Mouse (Mus musculus) 3134 (cell line): ENCODE results near the gene Rimkla.

Experiments used
- DNase-seq: peaks from one replicate; pipeline ENCODE4 v3.0.0-alpha.2; 2011; ENCODE audit warnings: low spot score; ENCODE audit not compliant: insufficient read length; ENCODE audit errors: extremely low read depth

Rimkla gene

DNA sequence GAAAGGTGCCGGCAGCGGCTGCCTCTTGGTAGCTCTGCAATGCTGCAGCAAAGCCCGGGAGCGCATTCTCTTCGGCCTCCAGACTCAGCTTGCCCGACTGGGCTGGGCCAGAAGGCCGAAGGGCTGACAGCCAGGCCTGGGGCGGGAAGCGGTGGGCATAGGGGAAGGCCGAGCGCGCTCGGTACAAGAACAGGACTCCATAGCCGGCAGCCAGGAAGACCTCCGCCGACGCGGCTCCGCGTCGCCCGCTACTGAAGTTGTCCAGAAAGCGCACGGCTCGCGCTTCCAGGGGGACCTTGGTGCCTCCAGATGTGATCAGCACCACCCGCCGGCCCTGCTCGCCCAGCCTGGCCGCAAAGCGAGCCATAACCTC lies 70.5 kb downstream of the Rimkla start:
- DNase-seq, result no peak

DNA sequence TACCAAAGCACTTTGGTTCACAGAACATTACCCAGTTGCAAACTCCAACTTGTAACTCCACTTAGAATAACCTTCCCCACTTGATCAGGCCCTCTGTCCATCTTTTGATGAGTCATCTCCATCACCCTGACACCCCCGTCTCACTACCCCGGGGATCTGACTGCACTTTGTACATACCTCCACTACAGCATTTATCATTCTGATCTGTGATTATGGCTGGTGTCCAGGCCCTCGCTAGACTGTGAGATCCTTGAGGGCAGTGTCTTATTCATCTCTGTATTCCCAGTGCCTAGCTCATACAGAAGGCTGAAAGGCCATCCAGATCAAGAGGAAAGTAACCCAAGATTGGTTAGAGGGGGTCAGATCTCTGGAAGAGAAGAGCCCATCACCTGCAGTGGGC lies 71.2 kb downstream of the Rimkla start:
- DNase-seq, result peak; percentile 12

DNA sequence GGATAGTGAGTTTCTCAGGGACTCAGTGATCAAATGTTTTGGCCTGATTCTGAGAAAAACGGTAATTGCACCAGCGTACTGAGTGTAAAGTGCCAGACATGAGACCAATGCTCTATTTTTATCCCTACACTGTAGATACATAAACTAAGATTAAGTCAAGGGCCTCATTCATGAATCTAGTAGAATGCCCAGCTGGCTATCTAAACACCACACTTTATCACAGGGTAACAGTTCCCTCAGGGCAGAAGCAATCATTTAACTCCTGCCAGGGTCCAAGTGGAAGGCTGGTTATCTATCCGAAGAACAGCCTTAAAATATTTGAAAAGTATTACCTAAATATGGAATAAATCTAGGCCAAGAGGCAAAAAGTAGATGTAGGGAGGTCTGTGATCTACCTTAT lies 74.5 kb downstream of the Rimkla start:
- no peak for DNase-seq

DNA sequence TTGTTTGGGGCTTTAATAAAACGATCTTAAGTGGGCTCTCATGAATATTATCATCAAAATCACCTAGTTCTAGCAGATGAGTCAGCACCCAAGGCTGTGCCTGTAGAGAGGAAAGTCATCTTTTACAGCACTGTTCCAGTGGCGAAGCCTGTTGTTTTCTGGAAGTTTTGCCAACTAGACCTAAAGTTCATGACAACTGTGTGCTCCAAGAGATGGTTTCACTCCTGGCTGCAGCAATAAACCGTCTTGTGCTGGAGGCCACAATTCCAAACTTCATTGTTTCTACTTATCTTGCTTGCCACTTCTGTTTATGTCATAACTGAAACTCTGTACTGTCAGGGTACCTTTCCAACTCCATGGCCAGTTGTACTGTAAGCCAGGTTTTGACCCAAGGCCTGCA lies 75.2 kb downstream of the Rimkla start:
- no peak for DNase-seq
